Mouse (Mus musculus) hindbrain, embryonic 12.5 days (tissue): ENCODE measurements around the gene Ifng. TPM values are rescaled to one million over a fixed set of nuclear protein-coding genes. Genes with fewer than 3 reads are reported as not detected.

ENCODE experiments used
- ATAC-seq: fragments of 200-750 bp; cut with Nextera tagmentation; 2 replicates; pipeline ENCODE4 v1.8.0; 2017; ENCODE audit warnings: moderate TSS enrichment; ENCODE audit not compliant: low FRiP score
- H3K27ac ChIP-seq: fragments of 300-500 bp; sonication (generic); 2 replicates; pipeline ENCODE4 v1.5.1; 2016; ENCODE audit warnings: mild to moderate bottlenecking
- H3K27me3 ChIP-seq: fragments of 300-500 bp; sonication (generic); 2 replicates; pipeline ENCODE4 v1.6.1; 2016; ENCODE audit warnings: mild to moderate bottlenecking
- H3K36me3 ChIP-seq: fragments of 300-500 bp; sonication (generic); 2 replicates; pipeline ENCODE4 v1.6.1; 2016; ENCODE audit warnings: mild to moderate bottlenecking
- H3K4me1 ChIP-seq: fragments of 300-500 bp; sonication (generic); 2 replicates; pipeline ENCODE4 v1.6.1; 2016
- H3K4me2 ChIP-seq: fragments of 300-500 bp; sonication (generic); replicated peaks from 2 replicates; pipeline ENCODE4 v1.6.1; 2016; ENCODE audit warnings: mild to moderate bottlenecking
- H3K4me3 ChIP-seq: fragments of 300-500 bp; sonication (generic); 2 replicates; pipeline ENCODE4 v1.5.1; 2016; ENCODE audit warnings: mild to moderate bottlenecking
- H3K9ac ChIP-seq: fragments of 300-500 bp; sonication (generic); 2 replicates; pipeline ENCODE4 v1.6.1; 2016; ENCODE audit warnings: mild to moderate bottlenecking, moderate library complexity
- H3K9me3 ChIP-seq: fragments of 300-500 bp; sonication (generic); replicated peaks from 2 replicates; pipeline ENCODE4 v1.6.1; 2016; ENCODE audit warnings: mild to moderate bottlenecking
- WGBS: fragments of 180-500 bp; shearing (Covaris S2); methylation state at CpG from one replicate; pipeline ENCODE4 v1.1.7; 2016; 5-methylcytosine and 5-hydroxymethylcytosine counted together
- polyA plus RNA-seq: library from polyadenylated mRNA; unstranded; fragments of >200 nt; fragmentation: Nextera tagmentation; extraction: Ambion mirVana; gene quantifications from 2 replicates; pipeline ENCODE4 v1.2.1, GENCODE M21; 2016

Gene Ifng
- not detected in 2 replicates for polyA plus RNA-seq

DNA sequence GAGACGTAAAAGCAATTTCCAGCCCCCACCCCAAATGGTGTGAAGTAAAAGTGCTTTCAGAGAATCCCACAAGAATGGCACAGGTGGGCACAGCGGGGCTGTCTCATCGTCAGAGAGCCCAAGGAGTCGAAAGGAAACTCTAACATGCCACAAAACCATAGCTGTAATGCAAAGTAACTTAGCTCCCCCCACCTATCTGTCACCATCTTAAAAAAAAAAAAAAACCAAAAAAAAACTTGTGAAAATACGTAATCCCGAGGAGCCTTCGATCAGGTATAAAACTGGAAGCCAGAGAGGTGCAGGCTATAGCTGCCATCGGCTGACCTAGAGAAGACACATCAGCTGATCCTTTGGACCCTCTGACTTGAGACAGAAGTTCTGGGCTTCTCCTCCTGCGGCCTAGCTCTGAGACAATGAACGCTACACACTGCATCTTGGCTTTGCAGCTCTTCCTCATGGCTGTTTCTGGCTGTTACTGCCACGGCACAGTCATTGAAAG is at the start of gene Ifng:
Gene Ifng, plus strand, starts transcription at position 305 of the 499 bp plus-strand sequence.
- H3K9me3 ChIP-seq: no peaks in the 10 kb centered on the region
- no peak within 1 kb of the TSS for H3K4me2 ChIP-seq
- no peak within 1 kb of the TSS for H3K9ac ChIP-seq
- no peak within 1 kb of the TSS for H3K27ac ChIP-seq
- no peaks in the 10 kb centered on the region for H3K36me3 ChIP-seq
- H3K4me3 ChIP-seq: no peak within 1 kb of the TSS
- no peaks in the 10 kb centered on the region for H3K27me3 ChIP-seq
- no peaks in the 10 kb centered on the region for H3K4me1 ChIP-seq
- no peak for ATAC-seq
- WGBS: 90% methylated on average over 11 of the region's 11 CpGs

DNA sequence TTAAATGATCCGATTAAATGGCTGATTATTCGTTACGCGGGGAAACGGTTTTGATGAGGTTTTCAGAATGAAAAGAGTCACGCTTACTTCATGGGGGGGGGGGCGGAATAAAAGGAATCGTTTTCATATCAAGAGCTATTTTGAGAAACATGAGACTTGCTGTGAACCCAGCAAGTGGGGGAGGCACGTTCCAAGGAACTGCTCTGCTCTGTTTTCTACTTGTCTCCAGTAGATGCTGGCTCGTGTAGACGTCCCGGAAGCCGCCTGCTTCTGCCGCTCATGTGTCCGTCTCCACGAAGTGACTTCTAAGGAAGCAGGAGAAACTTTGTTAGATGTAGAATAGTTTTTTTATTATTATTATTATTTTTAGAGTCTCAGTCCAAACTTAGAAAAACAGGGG is 40.9 kb upstream of the Ifng start:
- ATAC-seq: no peak
- no peaks in the 10 kb centered on the region for H3K27me3 ChIP-seq
- no peak overlapping the region for H3K4me3 ChIP-seq
- H3K9ac ChIP-seq: no peak overlapping the region
- 84% methylated on average over 16 of the region's 16 CpGs for WGBS
- no peaks in the 10 kb centered on the region for H3K36me3 ChIP-seq
- no peak overlapping the region for H3K27ac ChIP-seq
- H3K4me1 ChIP-seq: no peaks in the 10 kb centered on the region
- no peaks in the 10 kb centered on the region for H3K9me3 ChIP-seq
- no peak overlapping the region for H3K4me2 ChIP-seq

DNA sequence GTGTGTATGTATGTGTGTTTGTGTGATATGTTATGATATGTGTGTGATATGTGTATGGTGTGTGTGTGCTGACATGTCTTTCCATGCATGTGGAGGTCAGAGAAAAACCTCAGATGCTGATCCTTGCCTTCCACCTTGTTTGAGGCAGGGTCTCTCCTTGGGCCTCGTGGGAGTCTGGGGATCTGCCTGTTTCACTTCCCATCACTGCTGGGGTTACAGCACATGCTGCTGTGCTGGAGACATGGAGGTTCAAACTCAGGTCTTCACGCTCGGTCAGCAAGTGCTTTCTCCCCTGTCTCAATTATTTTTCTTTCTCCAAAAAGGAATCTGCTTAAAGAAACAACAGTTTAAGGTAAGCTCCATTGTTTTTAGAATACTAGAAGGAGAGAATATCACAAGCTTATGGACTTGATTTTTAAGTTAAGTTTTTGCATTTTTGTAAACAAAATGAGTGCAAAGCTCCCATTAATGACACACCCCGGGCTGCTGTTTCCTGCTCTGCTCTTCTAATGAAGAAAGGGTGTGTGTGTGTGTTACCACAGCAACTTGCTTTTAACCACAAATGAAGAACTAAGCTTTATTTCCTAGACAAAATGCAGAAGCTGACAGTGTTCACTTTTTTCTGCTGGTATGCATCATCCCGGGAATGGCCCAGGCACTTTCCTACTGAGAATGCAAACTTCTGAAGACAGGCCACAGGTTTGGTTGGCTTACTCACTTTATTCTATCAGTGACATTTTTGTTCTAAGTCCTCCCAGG is 34.2 kb upstream of the Ifng start:
- Histone ChIP-seq H3K36me3 (no peaks in the 10 kb centered on the region), H3K4me2 (no peak overlapping the region), H3K9me3 (no peaks in the 10 kb centered on the region), H3K4me3 (no peak overlapping the region), H3K27me3 (no peaks in the 10 kb centered on the region), H3K27ac (no peak overlapping the region), H3K9ac (no peak overlapping the region), H3K4me1 (no peaks in the 10 kb centered on the region)
- WGBS: 88% methylated on average over 5 of the region's 5 CpGs
- ATAC-seq: no peak

DNA sequence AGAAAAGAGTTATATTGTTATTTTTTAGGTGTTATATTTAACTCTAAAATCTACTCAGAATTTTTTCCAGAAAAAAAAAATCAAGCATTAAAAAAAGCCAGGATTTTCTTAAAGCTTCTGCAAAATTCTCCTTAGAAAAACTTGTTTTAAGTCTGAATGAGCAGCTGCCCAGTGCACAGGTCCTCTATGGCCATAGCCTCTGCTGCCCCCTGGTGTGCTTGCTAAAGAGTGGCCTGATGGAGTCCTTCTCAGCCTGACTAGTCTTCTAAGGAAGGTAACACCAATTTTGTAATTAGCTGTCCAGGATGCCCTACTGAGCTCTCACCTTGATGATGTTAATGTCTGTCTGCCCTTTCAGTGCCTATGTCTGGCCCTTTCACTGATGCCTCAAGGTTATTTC is 29.5 kb upstream of the Ifng start:
- ATAC-seq: no peak
- Histone ChIP-seq H3K9me3 (no peaks in the 10 kb centered on the region), H3K4me1 (no peaks in the 10 kb centered on the region), H3K4me3 (no peak overlapping the region), H3K9ac (no peak overlapping the region), H3K27me3 (no peaks in the 10 kb centered on the region), H3K4me2 (no peak overlapping the region), H3K36me3 (no peaks in the 10 kb centered on the region), H3K27ac (no peak overlapping the region)

DNA sequence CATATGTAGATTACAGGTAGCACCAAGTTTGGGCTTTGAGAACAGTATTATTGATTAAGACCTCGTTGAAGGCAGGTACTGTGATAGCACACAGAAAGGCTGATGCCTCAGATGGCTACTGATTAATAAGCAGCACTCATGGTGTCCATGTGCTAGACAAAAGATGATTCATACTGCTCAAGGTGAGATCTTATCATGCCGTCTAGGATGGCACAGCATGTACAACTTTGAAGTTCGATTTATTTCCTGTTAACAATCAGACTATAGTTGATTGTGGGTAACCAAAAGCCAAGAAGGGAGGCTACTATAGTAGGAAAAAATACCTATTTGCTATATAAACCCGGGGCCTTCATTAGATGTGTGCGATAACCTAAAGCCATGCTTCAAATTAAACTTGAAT is 28.1 kb upstream of the Ifng start:
- Histone ChIP-seq H3K36me3 (no peaks in the 10 kb centered on the region), H3K4me2 (no peak overlapping the region), H3K4me3 (no peak overlapping the region), H3K27ac (no peak overlapping the region), H3K27me3 (no peaks in the 10 kb centered on the region), H3K9ac (no peak overlapping the region), H3K9me3 (no peaks in the 10 kb centered on the region), H3K4me1 (no peaks in the 10 kb centered on the region)
- 83% methylated on average over 5 of the region's 5 CpGs for WGBS
- ATAC-seq: no peak

DNA sequence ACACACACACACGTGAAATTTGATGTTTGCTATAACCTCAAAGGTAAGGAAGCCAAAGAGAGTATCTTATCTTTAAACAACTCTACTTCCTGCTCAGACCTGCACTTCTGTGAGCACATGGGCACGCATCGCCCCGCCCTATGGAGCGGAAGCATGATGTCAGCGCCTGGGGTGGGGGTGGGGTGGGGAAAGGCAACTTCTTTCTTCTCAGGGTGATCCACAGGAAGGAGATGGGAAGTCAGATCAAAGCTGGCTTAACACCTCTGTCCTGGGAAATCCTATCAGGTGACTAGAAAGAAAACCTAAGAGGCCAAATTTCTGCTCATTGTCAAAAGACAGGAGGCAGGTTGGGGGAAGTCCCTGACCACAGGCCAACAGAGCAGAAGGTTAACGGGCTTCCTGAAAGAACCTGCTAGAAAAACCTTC is 21.8 kb upstream of the Ifng start:
- H3K36me3 ChIP-seq: no peaks in the 10 kb centered on the region
- no peak overlapping the region for H3K4me2 ChIP-seq
- H3K9ac ChIP-seq: no peak overlapping the region
- 85% methylated on average over 7 of the region's 7 CpGs for WGBS
- no peak overlapping the region for H3K27ac ChIP-seq
- no peaks in the 10 kb centered on the region for H3K27me3 ChIP-seq
- ATAC-seq: no peak
- H3K4me1 ChIP-seq: no peaks in the 10 kb centered on the region
- H3K9me3 ChIP-seq: no peaks in the 10 kb centered on the region
- no peak overlapping the region for H3K4me3 ChIP-seq

DNA sequence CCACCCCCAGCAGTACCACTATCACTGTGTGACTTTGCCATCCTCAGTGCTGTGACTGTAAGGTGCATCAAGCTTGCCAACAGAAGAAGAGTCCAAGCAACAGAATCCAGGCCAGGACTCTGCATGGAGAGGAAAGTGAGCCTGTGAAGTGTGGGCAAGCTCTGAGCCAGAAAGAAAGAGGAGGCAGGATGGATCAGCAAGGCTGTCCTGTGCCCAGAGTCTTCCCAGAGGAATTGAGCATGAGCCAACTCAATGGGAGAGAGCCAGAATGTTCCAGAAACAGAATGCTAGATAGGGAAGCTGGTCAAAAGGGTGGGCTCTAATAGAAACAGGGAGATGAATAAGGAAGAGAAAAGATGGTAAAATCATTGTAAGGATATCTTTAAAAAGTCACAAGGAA is 19.9 kb upstream of the Ifng start:
- no peaks in the 10 kb centered on the region for H3K9me3 ChIP-seq
- no peak for ATAC-seq
- H3K36me3 ChIP-seq: no peaks in the 10 kb centered on the region
- no peak overlapping the region for H3K27ac ChIP-seq
- no peak overlapping the region for H3K4me2 ChIP-seq
- no peaks in the 10 kb centered on the region for H3K27me3 ChIP-seq
- H3K4me1 ChIP-seq: no peaks in the 10 kb centered on the region
- no peak overlapping the region for H3K4me3 ChIP-seq
- no peak overlapping the region for H3K9ac ChIP-seq

DNA sequence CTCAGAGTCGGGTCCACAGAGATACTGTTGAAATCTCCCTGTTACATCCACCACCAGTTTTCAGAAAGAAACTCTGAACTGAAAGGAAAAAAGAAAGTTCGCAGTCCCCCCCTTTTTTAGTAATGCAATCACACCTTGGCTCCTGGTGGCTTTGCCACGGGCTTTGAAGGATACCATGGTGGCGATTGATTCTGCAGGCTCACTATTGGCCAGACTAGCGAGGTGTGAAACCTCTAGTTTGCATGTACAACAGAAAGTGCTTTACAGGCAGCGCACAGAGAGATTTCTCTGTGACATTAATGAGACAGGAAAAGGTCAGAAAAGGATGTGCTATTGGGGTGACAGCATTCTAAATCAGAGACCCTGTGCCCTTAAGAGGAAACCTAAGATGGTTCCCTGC is 5.3 kb upstream of the Ifng start:
- Histone ChIP-seq H3K9me3 (no peaks in the 10 kb centered on the region), H3K36me3 (no peaks in the 10 kb centered on the region), H3K27me3 (no peaks in the 10 kb centered on the region), H3K4me2 (no peak overlapping the region), H3K4me3 (no peak overlapping the region), H3K4me1 (no peaks in the 10 kb centered on the region), H3K27ac (no peak overlapping the region), H3K9ac (no peak overlapping the region)
- no peak for ATAC-seq
- 90% methylated on average over 6 of the region's 6 CpGs for WGBS

DNA sequence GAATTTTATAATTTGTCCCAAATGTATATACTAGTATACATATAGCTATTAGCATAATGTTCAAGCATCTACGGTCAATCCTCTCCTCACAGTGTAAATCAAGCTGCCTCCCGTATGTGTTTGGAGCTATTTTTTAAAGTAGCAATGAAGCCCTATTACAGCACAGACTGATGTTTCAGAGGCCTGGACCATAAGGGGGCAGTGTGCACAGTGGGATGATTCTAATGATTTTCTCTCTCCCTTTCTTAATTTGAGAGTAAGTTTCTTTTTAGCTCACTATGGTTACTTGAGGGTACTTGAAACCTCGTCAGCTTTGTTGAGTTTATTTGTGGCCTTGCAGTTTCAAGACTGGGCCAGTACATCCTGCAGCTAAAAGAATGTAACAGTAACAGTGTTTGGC is 1.1 kb downstream of the Ifng start:
- no peak for ATAC-seq
- Histone ChIP-seq H3K9me3 (no peaks in the 10 kb centered on the region), H3K4me3 (no peak overlapping the region), H3K27me3 (no peaks in the 10 kb centered on the region), H3K9ac (no peak overlapping the region), H3K4me1 (no peaks in the 10 kb centered on the region), H3K4me2 (no peak overlapping the region), H3K36me3 (no peaks in the 10 kb centered on the region), H3K27ac (no peak overlapping the region)
- 75% methylated on average over 3 of the region's 3 CpGs for WGBS

DNA sequence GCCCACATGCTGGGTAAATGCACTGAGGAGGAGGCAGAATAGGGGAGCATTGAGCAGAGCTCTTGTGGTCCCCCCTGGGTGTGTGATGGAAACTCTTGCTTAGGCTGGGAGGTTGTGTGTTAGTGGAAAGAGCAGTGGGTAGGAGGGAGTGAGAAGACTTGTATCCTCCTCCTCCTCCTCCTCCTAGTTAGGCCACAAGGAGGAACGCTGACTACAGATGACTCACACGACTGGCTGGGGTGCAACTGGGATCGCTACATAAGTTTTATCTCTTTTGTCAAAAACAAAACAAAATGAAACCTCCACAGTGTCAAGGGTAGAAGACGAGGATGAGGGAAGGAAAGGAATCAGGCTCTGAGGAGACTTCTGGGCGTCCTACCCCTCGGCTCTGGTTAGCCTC is 2.2 kb downstream of the Ifng start:
- H3K27ac ChIP-seq: no peak overlapping the region
- no peaks in the 10 kb centered on the region for H3K4me1 ChIP-seq
- no peak overlapping the region for H3K4me3 ChIP-seq
- H3K9ac ChIP-seq: no peak overlapping the region
- no peak for ATAC-seq
- no peaks in the 10 kb centered on the region for H3K9me3 ChIP-seq
- H3K36me3 ChIP-seq: no peaks in the 10 kb centered on the region
- WGBS: 79% methylated on average over 6 of the region's 6 CpGs
- no peaks in the 10 kb centered on the region for H3K27me3 ChIP-seq
- H3K4me2 ChIP-seq: no peak overlapping the region

DNA sequence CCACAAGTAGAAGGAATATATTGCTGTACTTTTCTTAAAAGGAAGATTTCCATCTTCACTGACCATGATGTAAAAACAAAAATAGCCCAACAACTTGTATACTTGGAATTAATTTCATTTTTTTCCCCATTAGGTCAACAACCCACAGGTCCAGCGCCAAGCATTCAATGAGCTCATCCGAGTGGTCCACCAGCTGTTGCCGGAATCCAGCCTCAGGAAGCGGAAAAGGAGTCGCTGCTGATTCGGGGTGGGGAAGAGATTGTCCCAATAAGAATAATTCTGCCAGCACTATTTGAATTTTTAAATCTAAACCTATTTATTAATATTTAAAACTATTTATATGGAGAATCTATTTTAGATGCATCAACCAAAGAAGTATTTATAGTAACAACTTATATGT is 4.2 kb downstream of the Ifng start:
- ATAC-seq: no peak
- Histone ChIP-seq H3K4me2 (no peak overlapping the region), H3K4me3 (no peak overlapping the region), H3K4me1 (no peaks in the 10 kb centered on the region), H3K27ac (no peak overlapping the region), H3K9me3 (no peaks in the 10 kb centered on the region), H3K9ac (no peak overlapping the region), H3K36me3 (no peaks in the 10 kb centered on the region), H3K27me3 (no peaks in the 10 kb centered on the region)
- WGBS: 96% methylated on average over 6 of the region's 6 CpGs

DNA sequence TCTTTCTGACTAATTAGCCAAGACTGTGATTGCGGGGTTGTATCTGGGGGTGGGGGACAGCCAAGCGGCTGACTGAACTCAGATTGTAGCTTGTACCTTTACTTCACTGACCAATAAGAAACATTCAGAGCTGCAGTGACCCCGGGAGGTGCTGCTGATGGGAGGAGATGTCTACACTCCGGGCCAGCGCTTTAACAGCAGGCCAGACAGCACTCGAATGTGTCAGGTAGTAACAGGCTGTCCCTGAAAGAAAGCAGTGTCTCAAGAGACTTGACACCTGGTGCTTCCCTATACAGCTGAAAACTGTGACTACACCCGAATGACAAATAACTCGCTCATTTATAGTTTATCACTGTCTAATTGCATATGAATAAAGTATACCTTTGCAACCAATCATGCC is 4.7 kb downstream of the Ifng start:
- Histone ChIP-seq H3K9me3 (no peaks in the 10 kb centered on the region), H3K4me3 (no peak overlapping the region), H3K27me3 (no peaks in the 10 kb centered on the region), H3K4me2 (no peak overlapping the region), H3K36me3 (no peaks in the 10 kb centered on the region), H3K4me1 (no peaks in the 10 kb centered on the region), H3K27ac (no peak overlapping the region), H3K9ac (no peak overlapping the region)
- no peak for ATAC-seq
- WGBS: 81% methylated on average over 8 of the region's 8 CpGs

DNA sequence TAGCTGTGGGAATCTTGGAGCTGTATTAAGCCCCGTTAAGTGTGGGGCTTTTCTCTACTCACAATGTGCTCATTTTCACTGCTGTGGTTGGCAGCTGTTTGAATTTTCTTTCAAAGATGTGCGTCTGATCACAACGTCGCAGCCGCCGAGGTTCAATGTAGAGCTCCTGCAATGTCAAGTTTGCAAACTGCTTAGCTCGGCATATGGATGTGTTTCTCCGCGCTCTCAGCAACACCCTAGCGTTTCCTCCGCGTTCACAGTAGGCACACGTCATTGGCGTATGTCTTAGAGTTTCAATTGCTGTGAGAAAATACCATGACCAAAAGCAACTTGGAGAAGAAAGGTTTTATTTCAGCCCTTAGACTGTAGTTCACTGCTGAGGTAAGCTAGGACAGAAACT is 5.1 kb downstream of the Ifng start:
- 86% methylated on average over 14 of the region's 14 CpGs for WGBS
- Histone ChIP-seq H3K9me3 (no peaks in the 10 kb centered on the region), H3K4me1 (no peaks in the 10 kb centered on the region), H3K4me3 (no peak overlapping the region), H3K27me3 (no peaks in the 10 kb centered on the region), H3K36me3 (no peaks in the 10 kb centered on the region), H3K4me2 (no peak overlapping the region), H3K27ac (no peak overlapping the region), H3K9ac (no peak overlapping the region)
- ATAC-seq: no peak
